Mouse (Mus musculus): ENCODE measurements around the gene Gnmt. TPM values are rescaled to one million over a fixed set of nuclear protein-coding genes. Genes with fewer than 3 reads are reported as not detected.
A peak's percentile ranks its signal among the peaks of the same experiment; 100 is the strongest.

Gnmt gene
- total and polyA plus RNA-seq, 3 experiments, result 0.13 to 0.71 (median 0.38) TPM

- H3K79me2 ChIP-seq (replicated peaks; ENCODE audit: control insufficient read depth, extremely low read depth, insufficient read depth, poor library complexity, severe bottlenecking), result no peaks in the 10 kb centered on the region
These were observed 7.2 kb upstream of the Gnmt start for GRCm38 (mm10) chr17:46736160-46736559.

GRCm38 (mm10) chr17:46735287-46735686 is 6.3 kb upstream of the Gnmt start:
- dilution Hi-C loops (cut with MboI; ENCODE audit: extremely low pct_ligation_motif_present, extremely low pct_unique_long_range_greater_than_20kb, low sequenced_read_pairs), result no loop called here
- H3K36me3 ChIP-seq (replicated peaks in 1 of 2; ENCODE audit: control insufficient read depth in 1 of 2, insufficient read depth in 1 of 2, low read length in 1 of 2), result peaks cover 37 to 53% of the 10 kb centered on the region in 2 experiments
- no peak overlapping the region for H3K9ac ChIP-seq (ENCODE audit: insufficient read depth, low read depth)
- TF ChIP-seq MXI1 (IDR thresholded peaks at IDR 0.05; ENCODE audit: low read depth, low read length) (no peak), MAZ (IDR thresholded peaks at IDR 0.05; ENCODE audit: low read depth, low read length) (no peak)
- no peak overlapping the region for H3K4me2 ChIP-seq (ENCODE audit: insufficient read depth, low read depth, poor library complexity, severe bottlenecking)
- H3K27me3 ChIP-seq (replicated peaks), result no peaks in the 10 kb centered on the region
- in situ Hi-C loops (cut with MboI; ENCODE audit: low pct_ligation_motif_present, low pct_unique_long_range_greater_than_20kb, low sequenced_read_pairs), result loop anchor here (5.0 kb wide), 1 partner anchor 37 kb away; the partner anchor contains the start of gene 2310039H08Rik
- H3K4me3 ChIP-seq (replicated peaks in 1 of 3; ENCODE audit: low read depth in 2 of 3, low read length in 2 of 3, poor library complexity in 1 of 3), result no peak overlapping the region
- no peak for DNase-seq (ENCODE audit: extremely low read depth)
- peaks cover 0 to 36% of the 10 kb centered on the region in 2 experiments; a peak in 2 of 4 replicates for H3K4me1 ChIP-seq (ENCODE audit: control insufficient read depth in 1 of 2, insufficient read depth in 2 of 2)
- H3K9me3 ChIP-seq (replicated peaks; ENCODE audit: low read length), result peaks cover 2% of the 10 kb centered on the region
- H3K27ac ChIP-seq (ENCODE audit: insufficient read depth, low read depth), result no peak overlapping the region
- H3K79me2 ChIP-seq (replicated peaks; ENCODE audit: control insufficient read depth, extremely low read depth, insufficient read depth, poor library complexity, severe bottlenecking), result no peaks in the 10 kb centered on the region

More at GRCm38 (mm10) chr17:46736160-46736559, 7.2 kb upstream of the Gnmt start:
- Histone ChIP-seq H3K27ac (ENCODE audit: insufficient read depth, low read depth) (no peak overlapping the region), H3K4me3 (replicated peaks in 1 of 3; ENCODE audit: low read depth in 2 of 3, low read length in 2 of 3, poor library complexity in 1 of 3) (no peak overlapping the region), H3K27me3 (replicated peaks) (no peaks in the 10 kb centered on the region), H3K4me1 (ENCODE audit: control insufficient read depth in 1 of 2, insufficient read depth in 2 of 2) (peaks cover 0 to 36% of the 10 kb centered on the region in 2 experiments; a peak in 2 of 4 replicates), H3K9ac (ENCODE audit: insufficient read depth, low read depth) (no peak overlapping the region), H3K9me3 (replicated peaks; ENCODE audit: low read length) (peaks cover 2% of the 10 kb centered on the region), H3K36me3 (replicated peaks in 1 of 2; ENCODE audit: control insufficient read depth in 1 of 2, insufficient read depth in 1 of 2, low read length in 1 of 2) (peaks cover 39 to 56% of the 10 kb centered on the region in 2 experiments), H3K4me2 (ENCODE audit: insufficient read depth, low read depth, poor library complexity, severe bottlenecking) (no peak overlapping the region)
- in situ Hi-C loops (cut with MboI; ENCODE audit: low pct_ligation_motif_present, low pct_unique_long_range_greater_than_20kb, low sequenced_read_pairs) (loop anchor here (5.0 kb wide), 1 partner anchor 36 kb away; the partner anchor contains the start of gene 2310039H08Rik), dilution Hi-C loops (cut with MboI; ENCODE audit: extremely low pct_ligation_motif_present, extremely low pct_unique_long_range_greater_than_20kb, low sequenced_read_pairs) (no loop called here)
- DNase-seq (ENCODE audit: extremely low read depth), result peak; percentile 70
- no peak for TF ChIP-seq POLR2AphosphoS2 (IDR thresholded peaks at IDR 0.05; ENCODE audit: low read depth, low read length)
- no peak for TF ChIP-seq MEF2A (IDR thresholded peaks at IDR 0.05; ENCODE audit: borderline replicate concordance, low read depth, low read length)
- TF ChIP-seq SIN3A (IDR thresholded peaks at IDR 0.05; ENCODE audit: low read length), result no peak
- TF ChIP-seq RCOR1 (conservative IDR thresholded peaks at IDR 0.05; ENCODE audit: low read depth, low read length), result no peak
- TF ChIP-seq ZC3H11A (IDR thresholded peaks at IDR 0.05; ENCODE audit: low read depth, low read length), result no peak
- TF ChIP-seq PAX5 (IDR thresholded peaks at IDR 0.05; ENCODE audit: low read length), result no peak
- TF ChIP-seq CTCF (conservative IDR thresholded peaks at IDR 0.05 in 1 of 2, IDR thresholded peaks at IDR 0.05 in 1 of 2; ENCODE audit: low read depth in 2 of 2, low read length in 2 of 2), result peak; percentile 66 to 69; a peak in 3 of 4 replicates
- TF ChIP-seq RAD21 (IDR thresholded peaks at IDR 0.05; ENCODE audit: low read depth, low read length), result peak; percentile 50
- TF ChIP-seq ZNF384 (IDR thresholded peaks at IDR 0.05; ENCODE audit: low read depth, low read length), result no peak
- TF ChIP-seq CHD2 (IDR thresholded peaks at IDR 0.05; ENCODE audit: low read length), result no peak
- no peak for TF ChIP-seq USF1 (IDR thresholded peaks at IDR 0.05; ENCODE audit: low read depth, low read length)
- TF ChIP-seq IRF4 (IDR thresholded peaks at IDR 0.05; ENCODE audit: low read depth, low read length), result no peak
- TF ChIP-seq MAX (IDR thresholded peaks at IDR 0.05; ENCODE audit: low read length), result no peak
- no peak for TF ChIP-seq MAZ (IDR thresholded peaks at IDR 0.05; ENCODE audit: low read depth, low read length)
- no peak for TF ChIP-seq ZMIZ1 (IDR thresholded peaks at IDR 0.05; ENCODE audit: low read depth, low read length)
- peak; percentile 54 for TF ChIP-seq SMC3 (IDR thresholded peaks at IDR 0.05; ENCODE audit: low read depth, low read length)
- no peak for TF ChIP-seq CHD1 (IDR thresholded peaks at IDR 0.05; ENCODE audit: low read depth, low read length)
- no peak for TF ChIP-seq HCFC1 (IDR thresholded peaks at IDR 0.05; ENCODE audit: low read depth, low read length)
- TF ChIP-seq MXI1 (IDR thresholded peaks at IDR 0.05; ENCODE audit: low read depth, low read length), result no peak
- no peak for TF ChIP-seq ELF1 (IDR thresholded peaks at IDR 0.05; ENCODE audit: low read depth, low read length)

Measured in CH12.LX (cell line).